In genomic region chr9:42192967-42193733, GRCm38 (mm10) we compare ENCODE assay signal across 18 mouse cellular contexts.
"Had no signal": no experiment of that assay in that cellular context is flagged by ENCODE, and none has a peak within 500 bp of the region (broad histone marks: within the 10 kb centered on the region; RNA-seq: fewer than 3 reads in every experiment).

No protein-coding gene starts in this region.

- H3K9me3 ChIP-seq: liver, embryonic 13.5 days; liver, embryonic 15.5 days; midbrain, embryonic 12.5 days; neural tube, embryonic 12.5 days had no signal

- H3K36me3 ChIP-seq: liver, embryonic 13.5 days; liver, embryonic 15.5 days; midbrain, embryonic 12.5 days; neural tube, embryonic 12.5 days had no signal

- H3K9ac ChIP-seq: liver, embryonic 13.5 days; liver, embryonic 15.5 days; liver, postnatal 0 days; midbrain, embryonic 12.5 days; neural tube, embryonic 12.5 days had no signal

- H3K27me3 ChIP-seq: liver, embryonic 13.5 days; liver, embryonic 15.5 days; midbrain, embryonic 12.5 days; neural tube, embryonic 12.5 days had no signal

- DNase-seq: liver; liver, embryonic 13.5 days; liver, postnatal 0 days; lung, adult 2 months; lung, postnatal 10 days; midbrain, embryonic 14.5 days; right cerebral cortex, postnatal 14 days; right cerebral cortex, postnatal 4 days; spleen, adult 18-20 months; thymus, adult 18-20 months; thymus, postnatal 14 days; thymus, postnatal 36 days had no signal

- ATAC-seq: liver, postnatal 0 days had no signal

- H3K4me3 ChIP-seq: liver, embryonic 13.5 days; liver, embryonic 15.5 days; megakaryocyte, embryonic 14.5 days; midbrain, embryonic 12.5 days; neural tube, embryonic 12.5 days had no signal

- H3K4me2 ChIP-seq: liver, embryonic 11.5 days; liver, embryonic 13.5 days; liver, embryonic 15.5 days; midbrain, embryonic 12.5 days; neural tube, embryonic 12.5 days had no signal

- H3K27ac ChIP-seq: liver, embryonic 13.5 days; liver, embryonic 15.5 days; macrophage; midbrain, embryonic 12.5 days; neural tube, embryonic 12.5 days had no signal

- H3K4me1 ChIP-seq: liver, embryonic 13.5 days; liver, embryonic 15.5 days; megakaryocyte, embryonic 14.5 days; midbrain, embryonic 12.5 days had no signal
